19 mouse cellular contexts compared by ENCODE assay signal in the genomic region with DNA sequence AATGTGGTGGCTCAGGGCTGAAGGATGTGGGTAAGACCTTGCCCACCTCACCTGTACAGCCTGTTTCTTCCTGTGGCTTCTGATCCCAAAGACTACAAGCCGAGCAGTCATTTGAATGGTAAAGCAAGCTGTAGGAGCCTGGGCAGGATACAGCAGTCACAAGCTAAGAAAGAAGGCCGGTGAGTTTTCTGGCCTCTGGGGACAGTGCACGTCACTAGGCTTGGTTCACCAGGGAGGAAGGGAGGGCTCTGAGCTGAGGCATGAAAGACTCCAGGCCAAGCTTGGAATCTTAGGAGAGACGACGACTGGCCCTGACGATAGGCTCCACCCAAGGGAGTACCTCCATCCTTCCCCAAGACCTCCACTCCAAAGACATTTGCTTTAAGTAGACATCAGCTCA. TPM values are rescaled to one million over a fixed set of nuclear protein-coding genes. Genes with fewer than 3 reads are reported as not detected.
DNase-seq lines count a peak whose midpoint lies in the region; ATAC-seq and TF ChIP-seq lines count a peak whose summit lies in the region.
"Had no signal": no experiment of that assay in that cellular context is flagged by ENCODE, and none has a peak within 500 bp of the region (broad histone marks: within the 10 kb centered on the region; RNA-seq: fewer than 3 reads in every experiment).

No protein-coding gene starts in this region.

- intact Hi-C loops in gastrocnemius, adult 2 months (cut with DNase I) = no loop called here

- DNase-seq in gastrocnemius, adult 2 months = no peak
- DNase-seq in gastrocnemius, postnatal 4 days (ENCODE audit: low spot score in 2 of 2) = no peak
- no peak for DNase-seq in layer of hippocampus, adult 2 months (ENCODE audit: low spot score in 2 of 2)
- no peak for DNase-seq in layer of hippocampus, adult 8-10 months (ENCODE audit: low spot score in 2 of 2)
- DNase-seq in B cell, adult 2 months = peak; percentile 41 to 48
- DNase-seq in adrenal gland, adult (ENCODE audit: inconsistent age in 2 of 2, low spot score in 1 of 2) = no peak
- DNase-seq in thymus, postnatal 14 days = no peak
- DNase-seq: adrenal gland, adult 2 months; adrenal gland, postnatal 25 days; cerebellum, adult 2 months; cerebellum, postnatal 10 days; gastrocnemius, postnatal 10 days had no signal

- peak; percentile 41; the same call in 1 of the 2 replicates for ATAC-seq in neutrophil, adult 5-6 weeks (ENCODE audit: extremely low read depth, insufficient number of reproducible peaks, low FRiP score, poor library complexity, severe bottlenecking)
- ATAC-seq: activated CD4-positive, CD25-positive, alpha-beta regulatory T cell, adult 4 months; forebrain, embryonic 15.5 days; Patski had no signal

- no peak for TF ChIP-seq CTCF in gastrocnemius, adult 2 months (IDR thresholded peaks at IDR 0.05)
- no peak for TF ChIP-seq CTCF in layer of hippocampus, adult 2 months (conservative IDR thresholded peaks at IDR 0.05)

- H3K4me3 ChIP-seq in gastrocnemius, adult 2 months = no peak overlapping the region
- H3K4me3 ChIP-seq in layer of hippocampus, adult 2 months = no peak overlapping the region
- H3K4me3 ChIP-seq: embryonic facial prominence, embryonic 12.5 days; forebrain, embryonic 15.5 days; heart, embryonic 13.5 days had no signal

- H3K27ac ChIP-seq in gastrocnemius, adult 2 months = peak overlapping the region; percentile 66
- peak overlapping the region; percentile 91 for H3K27ac ChIP-seq in layer of hippocampus, adult 2 months
- H3K27ac ChIP-seq: embryonic facial prominence, embryonic 12.5 days; forebrain, embryonic 15.5 days; heart, embryonic 13.5 days; hindbrain, embryonic 14.5 days had no signal

RNA-seq across cellular contexts. Expression of a gene that starts 51.3 kb away (rescaled TPM):
- 10 to 100 TPM; 16.1 to 20.7 TPM for total RNA-seq in gastrocnemius, adult 2 months (2021)
- 10 to 100 TPM; 38.0 to 42.7 TPM for total RNA-seq in gastrocnemius, postnatal 4 days (2021)
- total RNA-seq in layer of hippocampus, adult 2 months (2021) = 100 to 1,000 TPM; 103 to 105 TPM
- 100 to 1,000 TPM in 2 of 4 experiments, 10 to 100 TPM in 2; 90.7 to 118 (median 104) TPM for total RNA-seq in layer of hippocampus, adult 8-10 months (2022)
- total RNA-seq in neutrophil, adult 5-6 weeks (2017) = 6.4 and 9.6 TPM in 2 replicates

Comparison
In these comparisons a context has a peak if more than half of its experiments do, and no peak if none do; other contexts are left out.
1. DNase-seq: peak in B cell, adult 2 months (2 of 2); none in gastrocnemius, adult 2 months (single experiment), gastrocnemius, postnatal 4 days (0 of 2), layer of hippocampus, adult 2 months (0 of 2), layer of hippocampus, adult 8-10 months (0 of 2), adrenal gland, adult (0 of 2) and thymus, postnatal 14 days (single experiment).